Mouse (Mus musculus) neural tube, embryonic 15.5 days (tissue): ENCODE data around the gene Prpf40b. TPM values are rescaled to one million over a fixed set of nuclear protein-coding genes. Genes with fewer than 3 reads are reported as not detected.

ENCODE experiments used
- ATAC-seq: fragments of 200-750 bp; cut with Nextera tagmentation; 2 replicates; pipeline ENCODE4 v1.8.0; 2017; ENCODE audit warnings: mild to moderate bottlenecking, moderate TSS enrichment, moderate library complexity; ENCODE audit not compliant: low FRiP score
- H3K27ac ChIP-seq: fragments of 300-500 bp; sonication (generic); replicated peaks from 2 replicates; pipeline ENCODE4 v1.5.1; 2015; ENCODE audit warnings: mild to moderate bottlenecking, inconsistent platforms
- H3K27me3 ChIP-seq: fragments of 300-500 bp; sonication (generic); replicated peaks from 2 replicates; pipeline ENCODE4 v1.6.1; 2015; ENCODE audit warnings: inconsistent platforms
- H3K36me3 ChIP-seq: fragments of 300-500 bp; sonication (generic); 2 replicates; pipeline ENCODE4 v1.6.1; 2015; ENCODE audit warnings: inconsistent platforms
- H3K4me1 ChIP-seq: fragments of 300-500 bp; sonication (generic); 2 replicates; pipeline ENCODE4 v1.6.1; 2015; ENCODE audit warnings: inconsistent platforms
- H3K4me2 ChIP-seq: fragments of 300-500 bp; sonication (generic); 2 replicates; pipeline ENCODE4 v1.6.1; 2015; ENCODE audit warnings: inconsistent platforms, mild to moderate bottlenecking, moderate library complexity
- H3K4me3 ChIP-seq: fragments of 300-500 bp; sonication (generic); replicated peaks from 2 replicates; pipeline ENCODE4 v1.5.1; 2015; ENCODE audit warnings: mild to moderate bottlenecking, inconsistent platforms
- H3K9ac ChIP-seq: fragments of 300-500 bp; sonication (generic); replicated peaks from 2 replicates; pipeline ENCODE4 v1.6.1; 2015; ENCODE audit warnings: mild to moderate bottlenecking, inconsistent platforms
- H3K9me3 ChIP-seq: fragments of 300-500 bp; sonication (generic); replicated peaks from 2 replicates; pipeline ENCODE4 v1.6.1; 2016; ENCODE audit warnings: inconsistent platforms
- WGBS: fragments of 180-500 bp; shearing (Covaris S2); methylation state at CpG from one replicate; pipeline ENCODE4 v1.1.7; 2015; ENCODE audit warnings: mixed read lengths; 5-methylcytosine and 5-hydroxymethylcytosine counted together
- polyA plus RNA-seq: library from polyadenylated mRNA; unstranded; fragments of >200 nt; fragmentation: Nextera tagmentation; extraction: Ambion mirVana; gene quantifications from 2 replicates; pipeline ENCODE4 v1.2.1, GENCODE M21; 2015

Gene Prpf40b
- polyA plus RNA-seq, 1 experiment from 2014 or later = 111 TPM

GRCm38 (mm10) chr15:99295484-99295981 lies 646 bp downstream of the Prpf40b start, which contains the start of gene Fam186b:
Fam186b (minus strand) TSS chr15:99295888.
- WGBS = under 1% methylated on average over 12 of the region's 17 CpGs
- H3K4me2 ChIP-seq = peak within 1 kb of the TSS; percentile 72
- peak within 1 kb of the TSS; percentile 67 for H3K4me3 ChIP-seq
- no peaks in the 10 kb centered on the region for H3K27me3 ChIP-seq
- peaks cover 28% of the 10 kb centered on the region for H3K4me1 ChIP-seq
- peak within 1 kb of the TSS; percentile 91 for H3K27ac ChIP-seq
- ATAC-seq = peak; percentile 56; the same call in 1 of the 2 replicates
- peak within 1 kb of the TSS; percentile 82 for H3K9ac ChIP-seq
- no peaks in the 10 kb centered on the region for H3K9me3 ChIP-seq
- H3K36me3 ChIP-seq = no peaks in the 10 kb centered on the region

GRCm38 (mm10) chr15:99296213-99296612 lies 1.3 kb downstream of the Prpf40b start:
- peak overlapping the region; percentile 91; the same call in 1 of the 2 replicates for H3K27ac ChIP-seq
- WGBS = 34% methylated on average over 5 of the region's 5 CpGs
- H3K4me1 ChIP-seq = peaks cover 28% of the 10 kb centered on the region
- no peaks in the 10 kb centered on the region for H3K36me3 ChIP-seq
- H3K4me3 ChIP-seq = peak overlapping the region; percentile 67
- no peaks in the 10 kb centered on the region for H3K9me3 ChIP-seq
- no peak for ATAC-seq
- H3K9ac ChIP-seq = peak overlapping the region; percentile 82
- H3K27me3 ChIP-seq = no peaks in the 10 kb centered on the region
- H3K4me2 ChIP-seq = peak overlapping the region; percentile 72

- WGBS = 90% methylated on average over 9 of the region's 9 CpGs
- Histone ChIP-seq H3K27me3 (no peaks in the 10 kb centered on the region), H3K4me3 (no peak overlapping the region), H3K9ac (no peak overlapping the region), H3K36me3 (peaks cover 89% of the 10 kb centered on the region), H3K9me3 (no peaks in the 10 kb centered on the region), H3K4me1 (no peaks in the 10 kb centered on the region), H3K27ac (no peak overlapping the region), H3K4me2 (no peak overlapping the region)
- ATAC-seq = no peak
These were observed 12.6 kb downstream of the Prpf40b start for GRCm38 (mm10) chr15:99307476-99307875.

- whole genome bisulfite sequencing = 92% methylated on average over 9 of the region's 9 CpGs
- peaks cover 98% of the 10 kb centered on the region for H3K36me3 ChIP-seq
- no peak overlapping the region for H3K9ac ChIP-seq
- no peaks in the 10 kb centered on the region for H3K4me1 ChIP-seq
- no peak overlapping the region for H3K4me3 ChIP-seq
- no peak for ATAC-seq
- H3K4me2 ChIP-seq = no peak overlapping the region
- no peaks in the 10 kb centered on the region for H3K27me3 ChIP-seq
- H3K9me3 ChIP-seq = no peaks in the 10 kb centered on the region
- H3K27ac ChIP-seq = no peak overlapping the region
These were observed 14.7 kb downstream of the Prpf40b start for GRCm38 (mm10) chr15:99309549-99309948.

GRCm38 (mm10) chr15:99310617-99311016 lies 15.7 kb downstream of the Prpf40b start:
- H3K9me3 ChIP-seq = no peaks in the 10 kb centered on the region
- H3K4me3 ChIP-seq = no peak overlapping the region
- 94% methylated on average over 5 of the region's 5 CpGs for WGBS
- no peaks in the 10 kb centered on the region for H3K27me3 ChIP-seq
- no peak overlapping the region for H3K4me2 ChIP-seq
- no peak overlapping the region for H3K9ac ChIP-seq
- no peak overlapping the region for H3K27ac ChIP-seq
- H3K36me3 ChIP-seq = peaks cover 97% of the 10 kb centered on the region
- no peak for ATAC-seq
- no peaks in the 10 kb centered on the region for H3K4me1 ChIP-seq

- 94% methylated on average over 16 of the region's 16 CpGs for WGBS
- H3K27ac ChIP-seq = no peak overlapping the region
- ATAC-seq = no peak
- H3K9me3 ChIP-seq = no peaks in the 10 kb centered on the region
- H3K27me3 ChIP-seq = no peaks in the 10 kb centered on the region
- no peak overlapping the region for H3K9ac ChIP-seq
- peaks cover 94% of the 10 kb centered on the region for H3K36me3 ChIP-seq
- H3K4me2 ChIP-seq = no peak overlapping the region
- H3K4me3 ChIP-seq = no peak overlapping the region
- H3K4me1 ChIP-seq = peaks cover 9% of the 10 kb centered on the region; the same call in 1 of the 2 replicates
These were observed 20.0 kb downstream of the Prpf40b start for GRCm38 (mm10) chr15:99314891-99315290.

- no peaks in the 10 kb centered on the region for H3K9me3 ChIP-seq
- no peak overlapping the region for H3K4me3 ChIP-seq
- no peak overlapping the region for H3K4me2 ChIP-seq
- no peaks in the 10 kb centered on the region for H3K27me3 ChIP-seq
- no peak overlapping the region for H3K9ac ChIP-seq
- H3K27ac ChIP-seq = peak overlapping the region; percentile 72
- WGBS = 80% methylated on average over 16 of the region's 16 CpGs
- peaks cover 95% of the 10 kb centered on the region for H3K36me3 ChIP-seq
- peaks cover 9% of the 10 kb centered on the region; the same call in 1 of the 2 replicates for H3K4me1 ChIP-seq
- ATAC-seq = 0 out of 2 replicates have a peak, but pooled peaks have one; percentile 36
These were observed 21.7 kb downstream of the Prpf40b start for GRCm38 (mm10) chr15:99316314-99317266.

GRCm38 (mm10) chr15:99317267-99317651 lies 22.4 kb downstream of the Prpf40b start:
- 82% methylated on average over 2 of the region's 2 CpGs for WGBS
- Histone ChIP-seq H3K9me3 (no peaks in the 10 kb centered on the region), H3K4me1 (peaks cover 9% of the 10 kb centered on the region; the same call in 1 of the 2 replicates), H3K27me3 (no peaks in the 10 kb centered on the region), H3K27ac (peak overlapping the region; percentile 72), H3K9ac (no peak overlapping the region), H3K4me3 (no peak overlapping the region), H3K4me2 (no peak overlapping the region), H3K36me3 (peaks cover 94% of the 10 kb centered on the region)
- ATAC-seq = no peak

- Histone ChIP-seq H3K9me3 (no peaks in the 10 kb centered on the region), H3K27me3 (no peaks in the 10 kb centered on the region), H3K4me1 (peaks cover 9% of the 10 kb centered on the region; the same call in 1 of the 2 replicates), H3K9ac (no peak overlapping the region), H3K27ac (peak overlapping the region; percentile 54), H3K36me3 (peaks cover 88% of the 10 kb centered on the region), H3K4me3 (no peak overlapping the region), H3K4me2 (no peak overlapping the region)
- WGBS = 89% methylated on average over 6 of the region's 6 CpGs
- no peak for ATAC-seq
These were observed 23.2 kb downstream of the Prpf40b start for GRCm38 (mm10) chr15:99318071-99318470.

- no peak overlapping the region for H3K4me2 ChIP-seq
- WGBS = 73% methylated on average over 14 of the region's 14 CpGs
These were observed 24.0 kb downstream of the Prpf40b start for GRCm38 (mm10) chr15:99318861-99319410.

GRCm38 (mm10) chr15:99319411-99319871 lies 24.6 kb downstream of the Prpf40b start:
- Histone ChIP-seq H3K4me2 (no peak overlapping the region), H3K36me3 (peaks cover 78% of the 10 kb centered on the region), H3K27ac (peak overlapping the region; percentile 48), H3K4me1 (peaks cover 9% of the 10 kb centered on the region; the same call in 1 of the 2 replicates), H3K4me3 (no peak overlapping the region), H3K9me3 (no peaks in the 10 kb centered on the region), H3K27me3 (no peaks in the 10 kb centered on the region), H3K9ac (no peak overlapping the region)
- no peak for ATAC-seq
- 82% methylated on average over 3 of the region's 3 CpGs for WGBS

More at GRCm38 (mm10) chr15:99318861-99319410, 24.0 kb downstream of the Prpf40b start:
- Histone ChIP-seq H3K4me3 (no peak overlapping the region), H3K4me1 (peaks cover 9% of the 10 kb centered on the region; the same call in 1 of the 2 replicates), H3K9me3 (no peaks in the 10 kb centered on the region), H3K36me3 (peaks cover 82% of the 10 kb centered on the region), H3K27ac (peak overlapping the region; percentile 54), H3K9ac (no peak overlapping the region), H3K27me3 (no peaks in the 10 kb centered on the region)
- no peak for ATAC-seq
